Mouse (Mus musculus) neural tube, embryonic 13.5 days (tissue): Measurements from ENCODE around the gene Trp53rka. TPM values are rescaled to one million over a fixed set of nuclear protein-coding genes. Genes with fewer than 3 reads are reported as not detected.

Experiments
- ATAC-seq: fragments of 200-750 bp; cut with Nextera tagmentation; 2 replicates; pipeline ENCODE4 v1.8.0; 2017; ENCODE audit warnings: low read depth, mild to moderate bottlenecking, moderate TSS enrichment, moderate library complexity
- H3K27ac ChIP-seq: fragments of 300-500 bp; sonication (generic); replicated peaks from 2 replicates; pipeline ENCODE4 v1.5.1; 2015; ENCODE audit warnings: moderate library complexity, mild to moderate bottlenecking, inconsistent platforms
- H3K27me3 ChIP-seq: fragments of 300-500 bp; sonication (generic); 2 replicates; pipeline ENCODE4 v1.6.1; 2015; ENCODE audit warnings: mild to moderate bottlenecking, inconsistent platforms
- H3K36me3 ChIP-seq: fragments of 300-500 bp; sonication (generic); 2 replicates; pipeline ENCODE4 v1.6.1; 2015; ENCODE audit warnings: mild to moderate bottlenecking, inconsistent platforms
- H3K4me1 ChIP-seq: fragments of 300-500 bp; sonication (generic); replicated peaks from 2 replicates; pipeline ENCODE4 v1.6.1; 2015; ENCODE audit warnings: inconsistent platforms
- H3K4me2 ChIP-seq: fragments of 300-500 bp; sonication (generic); 2 replicates; pipeline ENCODE4 v1.6.1; 2015; ENCODE audit warnings: inconsistent platforms, mild to moderate bottlenecking, moderate library complexity
- H3K4me3 ChIP-seq: fragments of 300-500 bp; sonication (generic); 2 replicates; pipeline ENCODE4 v1.5.1; 2015; ENCODE audit warnings: mild to moderate bottlenecking, inconsistent platforms
- H3K9ac ChIP-seq: fragments of 300-500 bp; sonication (generic); 2 replicates; pipeline ENCODE4 v1.6.1; 2015; ENCODE audit warnings: moderate library complexity, mild to moderate bottlenecking, inconsistent platforms
- H3K9me3 ChIP-seq: fragments of 300-500 bp; sonication (generic); 2 replicates; pipeline ENCODE4 v1.6.1; 2016; ENCODE audit warnings: inconsistent platforms
- WGBS: fragments of 180-500 bp; shearing (Covaris S2); methylation state at CpG from one replicate; pipeline ENCODE4 v1.1.7; 2015; 5-methylcytosine and 5-hydroxymethylcytosine counted together
- polyA plus RNA-seq: library from polyadenylated mRNA; unstranded; fragments of >200 nt; fragmentation: Nextera tagmentation; extraction: Ambion mirVana; gene quantifications from 2 replicates; pipeline ENCODE4 v1.2.1, GENCODE M21; 2015

The Trp53rka gene
- polyA plus RNA-seq, 1 experiment from 2014 or later, result 34.8 TPM

DNA sequence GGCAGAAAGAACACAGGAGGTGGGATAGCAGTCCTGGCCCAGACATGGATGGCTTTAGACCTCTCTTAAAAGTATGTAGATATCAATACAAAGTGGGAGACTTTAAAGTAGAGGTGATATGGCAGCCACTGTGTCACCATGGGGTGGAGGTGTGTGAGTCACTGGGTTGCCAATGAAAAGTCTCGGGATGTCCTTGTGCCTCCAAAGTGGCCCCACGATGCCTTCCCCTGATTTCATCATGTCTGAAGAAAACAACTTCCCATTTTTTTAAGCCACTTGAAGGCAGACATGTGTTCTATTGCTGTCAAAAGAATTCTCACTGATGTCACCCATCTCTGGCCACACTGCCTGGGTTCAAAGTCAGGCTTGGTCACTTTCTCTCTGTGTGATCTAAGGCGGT is 48.3 kb downstream of the Trp53rka start:
- 0 out of 2 replicates have a peak, but pooled peaks cover 5% of the 10 kb centered on the region for H3K4me1 ChIP-seq
- no peak overlapping the region for H3K9ac ChIP-seq
- no peaks in the 10 kb centered on the region for H3K36me3 ChIP-seq
- H3K4me3 ChIP-seq, result no peak overlapping the region
- no peaks in the 10 kb centered on the region for H3K27me3 ChIP-seq
- H3K4me2 ChIP-seq, result no peak overlapping the region
- H3K27ac ChIP-seq, result no peak overlapping the region
- ATAC-seq, result no peak
- 88% methylated on average over 3 of the region's 3 CpGs for WGBS
- no peaks in the 10 kb centered on the region for H3K9me3 ChIP-seq

DNA sequence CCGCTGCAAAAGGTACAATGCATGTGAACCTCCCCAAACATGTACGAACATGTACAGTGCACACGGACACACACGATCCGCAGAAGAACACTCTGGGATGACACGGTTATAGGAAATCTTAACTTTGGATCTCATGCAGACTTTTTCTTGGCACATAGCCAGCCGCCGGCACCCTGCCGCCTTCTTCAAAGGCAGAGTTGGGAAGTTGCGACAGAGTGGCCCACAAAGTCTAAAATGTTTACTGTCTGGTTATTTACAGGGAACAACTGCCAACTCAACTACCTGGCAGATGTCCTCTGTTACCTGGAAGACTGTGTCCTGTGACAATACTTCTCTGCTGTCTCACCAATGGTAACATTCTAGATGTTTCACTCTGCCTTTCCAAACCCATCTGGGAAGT is 50.1 kb downstream of the Trp53rka start:
- 78% methylated on average over 10 of the region's 10 CpGs for WGBS
- Histone ChIP-seq H3K4me3 (no peak overlapping the region), H3K4me1 (0 out of 2 replicates have a peak, but pooled peaks cover 5% of the 10 kb centered on the region), H3K36me3 (no peaks in the 10 kb centered on the region), H3K27ac (no peak overlapping the region), H3K9me3 (no peaks in the 10 kb centered on the region), H3K4me2 (no peak overlapping the region), H3K27me3 (no peaks in the 10 kb centered on the region), H3K9ac (no peak overlapping the region)
- ATAC-seq, result no peak

DNA sequence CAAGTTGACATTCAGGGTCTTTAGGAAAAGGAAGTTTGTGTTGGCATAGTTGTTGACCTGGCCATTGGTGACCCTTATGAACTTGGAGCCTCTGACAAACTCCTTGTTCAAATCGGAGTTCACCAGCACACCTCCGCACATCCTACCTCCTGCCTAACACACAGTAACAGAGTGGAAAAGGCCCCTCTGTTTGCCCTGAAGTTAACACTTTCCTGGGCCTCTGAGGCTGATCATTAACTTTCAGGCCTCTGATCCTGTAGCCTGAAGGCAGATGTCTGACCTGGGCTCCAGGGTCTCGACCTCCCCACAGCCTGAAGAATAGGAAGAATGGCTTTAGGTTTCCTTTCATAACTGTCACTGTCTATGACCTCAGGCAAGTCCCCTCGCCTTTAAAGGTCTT is 51.5 kb downstream of the Trp53rka start:
- no peak overlapping the region for H3K9ac ChIP-seq
- 65% methylated on average over 4 of the region's 4 CpGs for WGBS
- H3K27ac ChIP-seq, result no peak overlapping the region
- H3K4me2 ChIP-seq, result no peak overlapping the region
- no peaks in the 10 kb centered on the region for H3K27me3 ChIP-seq
- H3K4me3 ChIP-seq, result no peak overlapping the region
- H3K4me1 ChIP-seq, result 0 out of 2 replicates have a peak, but pooled peaks cover 5% of the 10 kb centered on the region
- ATAC-seq, result no peak
- no peaks in the 10 kb centered on the region for H3K9me3 ChIP-seq
- no peaks in the 10 kb centered on the region for H3K36me3 ChIP-seq

Other genes starting within 250 kb of the Trp53rka start
- 51.3 and 57.3 TPM in 2 replicates for gene Slc35c2, start 205.5 kb downstream of the Trp53rka start, polyA plus RNA-seq
- gene Elmo2, start 166.8 kb downstream of the Trp53rka start, polyA plus RNA-seq, result 89.8 and 95.7 TPM in 2 replicates
- 6.9 and 7.5 TPM in 2 replicates for gene Zfp663, start 124.6 kb downstream of the Trp53rka start, polyA plus RNA-seq
- gene Zfp334, start 105.1 kb downstream of the Trp53rka start, polyA plus RNA-seq, result 10.4 and 12.2 TPM in 2 replicates
- gene Ocstamp, start 92.9 kb downstream of the Trp53rka start, polyA plus RNA-seq, result 0.06 and 0.08 TPM in 2 replicates
- 1.0 and 1.2 TPM in 2 replicates for gene Slc13a3, start 20.1 kb downstream of the Trp53rka start, polyA plus RNA-seq
- 2.6 and 2.9 TPM in 2 replicates for gene Slc2a10, start 10.5 kb upstream of the Trp53rka start, polyA plus RNA-seq
- gene Eya2, start 101.7 kb upstream of the Trp53rka start, polyA plus RNA-seq, result 13.2 and 18.2 TPM in 2 replicates